Mouse (Mus musculus): Measurements from ENCODE around the gene Cyp2d9. TPM values are rescaled to one million over a fixed set of nuclear protein-coding genes. Genes with fewer than 3 reads are reported as not detected.
"Not testable (repeated sequence)": the region's sequence is repeated elsewhere in the genome, so short reads cannot be mapped to it uniquely, and the experiment has no call there.

The Cyp2d9 gene
- polyA plus RNA-seq, 1 experiment from 2014 or later: 4.2 TPM

- 66% methylated on average over 3 of the region's 3 CpGs for WGBS (ENCODE audit: insufficient replicate concordance)
- H3K27ac ChIP-seq (ENCODE audit: low read length): no peak overlapping the region
- ATAC-seq (ENCODE audit: low read depth): no peak
Observed at GRCm38 (mm10) chr15:82435011-82435410, 1.8 kb downstream of the Cyp2d9 start.

GRCm38 (mm10) chr15:82435606-82436005 is 2.4 kb downstream of the Cyp2d9 start:
- no peak overlapping the region for H3K9ac ChIP-seq (ENCODE audit: low read depth, low read length)
- H3K4me3 ChIP-seq (ENCODE audit: low read depth, low read length): no peak overlapping the region
- H3K27ac ChIP-seq (ENCODE audit: low read length): no peak overlapping the region
- no peak for ATAC-seq (ENCODE audit: low read depth)
- no peaks in the 10 kb centered on the region for H3K4me1 ChIP-seq (ENCODE audit: control insufficient read depth, low read depth, low read length)
- H3K36me3 ChIP-seq (ENCODE audit: control insufficient read depth, insufficient read depth): no peaks in the 10 kb centered on the region
- H3K27me3 ChIP-seq (ENCODE audit: control insufficient read depth, insufficient read depth, low read depth, low read length): no peaks in the 10 kb centered on the region
- no peaks in the 10 kb centered on the region for H3K9me3 ChIP-seq (replicated peaks; ENCODE audit: control insufficient read depth, low read length)
- 60% methylated on average over 2 of the region's 2 CpGs for WGBS (ENCODE audit: insufficient replicate concordance)
- no peak overlapping the region for H3K4me2 ChIP-seq (ENCODE audit: low read depth, low read length)

More at GRCm38 (mm10) chr15:82435011-82435410, 1.8 kb downstream of the Cyp2d9 start:
- Histone ChIP-seq H3K36me3 (ENCODE audit: control insufficient read depth, insufficient read depth) (no peaks in the 10 kb centered on the region), H3K4me1 (ENCODE audit: control insufficient read depth, low read depth, low read length) (no peaks in the 10 kb centered on the region), H3K9me3 (replicated peaks; ENCODE audit: control insufficient read depth, low read length) (no peaks in the 10 kb centered on the region), H3K4me2 (ENCODE audit: low read depth, low read length) (no peak overlapping the region), H3K27me3 (ENCODE audit: control insufficient read depth, insufficient read depth, low read depth, low read length) (no peaks in the 10 kb centered on the region), H3K9ac (ENCODE audit: low read depth, low read length) (no peak overlapping the region), H3K4me3 (ENCODE audit: low read depth, low read length) (no peak overlapping the region)

- no peaks in the 10 kb centered on the region for H3K9me3 ChIP-seq (replicated peaks; ENCODE audit: control insufficient read depth, low read length)
- H3K4me3 ChIP-seq (ENCODE audit: low read depth, low read length): no peak overlapping the region
- H3K36me3 ChIP-seq (ENCODE audit: control insufficient read depth, insufficient read depth): no peaks in the 10 kb centered on the region
- ATAC-seq (ENCODE audit: low read depth): 0 out of 2 replicates have a peak, but pooled peaks have one; percentile 30
- no peak overlapping the region for H3K9ac ChIP-seq (ENCODE audit: low read depth, low read length)
- H3K4me2 ChIP-seq (ENCODE audit: low read depth, low read length): no peak overlapping the region
- H3K4me1 ChIP-seq (ENCODE audit: control insufficient read depth, low read depth, low read length): no peaks in the 10 kb centered on the region
- H3K27me3 ChIP-seq (ENCODE audit: control insufficient read depth, insufficient read depth, low read depth, low read length): no peaks in the 10 kb centered on the region
- WGBS (ENCODE audit: insufficient replicate concordance): 43% methylated on average over 5 of the region's 5 CpGs
- H3K27ac ChIP-seq (ENCODE audit: low read length): no peak overlapping the region
Observed at GRCm38 (mm10) chr15:82437975-82438617, 4.9 kb downstream of the Cyp2d9 start.

- H3K9me3 ChIP-seq (replicated peaks; ENCODE audit: control insufficient read depth, low read length): no peaks in the 10 kb centered on the region
- no peaks in the 10 kb centered on the region for H3K36me3 ChIP-seq (ENCODE audit: control insufficient read depth, insufficient read depth)
- H3K4me3 ChIP-seq (ENCODE audit: low read depth, low read length): no peak overlapping the region
- no peaks in the 10 kb centered on the region for H3K27me3 ChIP-seq (ENCODE audit: control insufficient read depth, insufficient read depth, low read depth, low read length)
- no peak for ATAC-seq (ENCODE audit: low read depth)
- no peak overlapping the region for H3K4me2 ChIP-seq (ENCODE audit: low read depth, low read length)
- no peak overlapping the region for H3K27ac ChIP-seq (ENCODE audit: low read length)
- H3K9ac ChIP-seq (ENCODE audit: low read depth, low read length): no peak overlapping the region
- 65% methylated on average over 3 of the region's 3 CpGs for WGBS (ENCODE audit: insufficient replicate concordance)
- H3K4me1 ChIP-seq (ENCODE audit: control insufficient read depth, low read depth, low read length): no peaks in the 10 kb centered on the region
Observed at GRCm38 (mm10) chr15:82443658-82444057, 10.4 kb downstream of the Cyp2d9 start.

GRCm38 (mm10) chr15:82445196-82445595 is 12.0 kb downstream of the Cyp2d9 start:
- Histone ChIP-seq H3K27ac (ENCODE audit: low read length) (no peak overlapping the region), H3K9me3 (replicated peaks; ENCODE audit: control insufficient read depth, low read length) (no peaks in the 10 kb centered on the region), H3K4me3 (ENCODE audit: low read depth, low read length) (no peak overlapping the region), H3K9ac (ENCODE audit: low read depth, low read length) (no peak overlapping the region), H3K4me2 (ENCODE audit: low read depth, low read length) (no peak overlapping the region), H3K4me1 (ENCODE audit: control insufficient read depth, low read depth, low read length) (no peaks in the 10 kb centered on the region), H3K36me3 (ENCODE audit: control insufficient read depth, insufficient read depth) (no peaks in the 10 kb centered on the region), H3K27me3 (ENCODE audit: control insufficient read depth, insufficient read depth, low read depth, low read length) (no peaks in the 10 kb centered on the region)
- 62% methylated on average over 8 of the region's 8 CpGs for WGBS (ENCODE audit: insufficient replicate concordance)
- ATAC-seq (ENCODE audit: low read depth): no peak

GRCm38 (mm10) chr15:82450045-82450444 is 16.8 kb downstream of the Cyp2d9 start:
- not testable (repeated sequence) for H3K9me3 ChIP-seq (replicated peaks; ENCODE audit: control insufficient read depth, low read length); H3K4me3 ChIP-seq (ENCODE audit: low read depth, low read length); H3K4me2 ChIP-seq (ENCODE audit: low read depth, low read length); H3K27ac ChIP-seq (ENCODE audit: low read length); H3K9ac ChIP-seq (ENCODE audit: low read depth, low read length); H3K27me3 ChIP-seq (ENCODE audit: control insufficient read depth, insufficient read depth, low read depth, low read length); H3K36me3 ChIP-seq (ENCODE audit: control insufficient read depth, insufficient read depth); H3K4me1 ChIP-seq (ENCODE audit: control insufficient read depth, low read depth, low read length)
- 31% methylated on average over 2 of the region's 2 CpGs for WGBS (ENCODE audit: insufficient replicate concordance)
- peak; percentile 83 for ATAC-seq (ENCODE audit: low read depth)

- H3K4me1 ChIP-seq (ENCODE audit: control insufficient read depth, low read depth, low read length); H3K4me3 ChIP-seq (ENCODE audit: low read depth, low read length); H3K36me3 ChIP-seq (ENCODE audit: control insufficient read depth, insufficient read depth); H3K9ac ChIP-seq (ENCODE audit: low read depth, low read length); H3K27ac ChIP-seq (ENCODE audit: low read length); H3K27me3 ChIP-seq (ENCODE audit: control insufficient read depth, insufficient read depth, low read depth, low read length); H3K4me2 ChIP-seq (ENCODE audit: low read depth, low read length); H3K9me3 ChIP-seq (replicated peaks; ENCODE audit: control insufficient read depth, low read length): not testable (repeated sequence)
- WGBS (ENCODE audit: insufficient replicate concordance): 45% methylated on average over 1 of the region's 1 CpGs
- peak; percentile 14; the same call in 1 of the 2 replicates for ATAC-seq (ENCODE audit: low read depth)
Observed at GRCm38 (mm10) chr15:82452133-82452532, 18.9 kb downstream of the Cyp2d9 start.

GRCm38 (mm10) chr15:82453501-82453900 is 20.3 kb downstream of the Cyp2d9 start:
- not testable (repeated sequence) for H3K4me1 ChIP-seq (ENCODE audit: control insufficient read depth, low read depth, low read length); H3K4me2 ChIP-seq (ENCODE audit: low read depth, low read length); H3K9me3 ChIP-seq (replicated peaks; ENCODE audit: control insufficient read depth, low read length); H3K27ac ChIP-seq (ENCODE audit: low read length); ATAC-seq (ENCODE audit: low read depth); H3K4me3 ChIP-seq (ENCODE audit: low read depth, low read length); H3K27me3 ChIP-seq (ENCODE audit: control insufficient read depth, insufficient read depth, low read depth, low read length); H3K9ac ChIP-seq (ENCODE audit: low read depth, low read length); H3K36me3 ChIP-seq (ENCODE audit: control insufficient read depth, insufficient read depth)
- WGBS (ENCODE audit: insufficient replicate concordance): 56% methylated on average over 6 of the region's 6 CpGs

GRCm38 (mm10) chr15:82456086-82456790 is 23.0 kb downstream of the Cyp2d9 start:
- H3K4me1 ChIP-seq (ENCODE audit: control insufficient read depth, low read depth, low read length); H3K9ac ChIP-seq (ENCODE audit: low read depth, low read length); H3K36me3 ChIP-seq (ENCODE audit: control insufficient read depth, insufficient read depth); H3K27me3 ChIP-seq (ENCODE audit: control insufficient read depth, insufficient read depth, low read depth, low read length); H3K4me2 ChIP-seq (ENCODE audit: low read depth, low read length); H3K27ac ChIP-seq (ENCODE audit: low read length); ATAC-seq (ENCODE audit: low read depth); H3K4me3 ChIP-seq (ENCODE audit: low read depth, low read length); H3K9me3 ChIP-seq (replicated peaks; ENCODE audit: control insufficient read depth, low read length): not testable (repeated sequence)
- WGBS (ENCODE audit: insufficient replicate concordance): 60% methylated on average over 6 of the region's 6 CpGs

Measured in liver, embryonic 16.5 days (tissue).